Mouse (Mus musculus): ENCODE results near the gene Gm4187. TPM values are rescaled to one million over a fixed set of nuclear protein-coding genes. Genes with fewer than 3 reads are reported as not detected.
"Not testable (repeated sequence)": the region's sequence is repeated elsewhere in the genome, so short reads cannot be mapped to it uniquely, and the experiment has no call there.

The Gm4187 gene
- not detected in 2 replicates for total RNA-seq (2017)

GRCm38 (mm10) chr7:22329617-22330016 is at the start of gene Gm4187:
Gene Gm4187 (minus strand): TSS chr7:22329717.
- not testable (repeated sequence) for ATAC-seq (ENCODE audit: extremely low read depth, insufficient number of reproducible peaks, low FRiP score, poor library complexity, severe bottlenecking)

GRCm38 (mm10) chr7:22370939-22371338 is 41.4 kb upstream of the Gm4187 start, which contains the start of gene Gm8660:
Gene Gm8660 (minus strand): TSS chr7:22371039.
- not testable (repeated sequence) for ATAC-seq (ENCODE audit: extremely low read depth, insufficient number of reproducible peaks, low FRiP score, poor library complexity, severe bottlenecking)

Other genes with a start within 250 kb of the Gm4187 start
- gene Gm16451, start 211.5 kb downstream of the Gm4187 start, total RNA-seq (2017), result not detected in 2 replicates
- not detected in 2 replicates for gene Gm10666, start 195.0 kb downstream of the Gm4187 start, total RNA-seq (2017)
- not detected in 2 replicates for gene Vmn1r142, start 165.7 kb downstream of the Gm4187 start, total RNA-seq (2017)
- gene Vmn1r143, start 140.3 kb downstream of the Gm4187 start, total RNA-seq (2017), result not detected in 2 replicates
- gene Gm8653, start 128.5 kb downstream of the Gm4187 start, total RNA-seq (2017), result not detected in 2 replicates
- not detected in 2 replicates for gene Gm8453, start 100.2 kb downstream of the Gm4187 start, total RNA-seq (2017)
- not detected in 2 replicates for gene Gm8660, start 41.3 kb upstream of the Gm4187 start, total RNA-seq (2017)
- not detected in 2 replicates for gene Vmn1r148, start 83.9 kb upstream of the Gm4187 start, total RNA-seq (2017)
- not detected in 2 replicates for gene Vmn1r149, start 108.5 kb upstream of the Gm4187 start, total RNA-seq (2017)
- gene Gm10665, start 134.4 kb upstream of the Gm4187 start, total RNA-seq (2017), result not detected in 2 replicates
- gene Vmn1r151, start 170.0 kb upstream of the Gm4187 start, total RNA-seq (2017), result not detected in 2 replicates
- gene Vmn1r152, start 193.2 kb upstream of the Gm4187 start, total RNA-seq (2017), result not detected in 2 replicates
- not detected in 2 replicates for gene Gm8677, start 205.2 kb upstream of the Gm4187 start, total RNA-seq (2017)
- gene Gm4201, start 235.6 kb upstream of the Gm4187 start, total RNA-seq (2017), result not detected in 2 replicates